Mouse (Mus musculus) MEL (cell line): ENCODE data around the gene Ugt1a6b.

Experiments
- CHD2 ChIP-seq: IDR thresholded peaks from 2 replicates; pipeline ENCODE4 v1.6.1; 2011; ENCODE audit warnings: low read length, improper control_type of control experiment
- CTCF ChIP-seq, 3 experiments: IDR thresholded peaks in 2 of 3; conservative IDR thresholded peaks in 1 of 3; 2 replicates each; pipeline ENCODE4 v1.5.1; 2011 to 2012; ENCODE audit warnings: low read length in 3 of 3, low read depth in 2 of 3, mild to moderate bottlenecking in 2 of 3, improper control_type of control experiment in 1 of 3, inconsistent platforms in 1 of 3, mixed read lengths in 1 of 3, moderate library complexity in 1 of 3; ENCODE audit not compliant: control insufficient read depth in 1 of 3, insufficient read depth in 1 of 3, poor library complexity in 1 of 3, severe bottlenecking in 1 of 3
- EP300 ChIP-seq, 2 experiments: IDR thresholded peaks; 2 replicates each; pipeline ENCODE4 v1.6.1; 2011; ENCODE audit warnings: improper control_type of control experiment in 2 of 2, low read length in 2 of 2, low read depth in 1 of 2, mild to moderate bottlenecking in 1 of 2
- GABPA ChIP-seq: IDR thresholded peaks from 2 replicates; pipeline ENCODE4 v1.6.1; 2012; ENCODE audit warnings: low read depth, mild to moderate bottlenecking, inconsistent platforms, low read length, improper control_type of control experiment, moderate library complexity
- MXI1 ChIP-seq: IDR thresholded peaks from 2 replicates; pipeline ENCODE4 v1.6.1; 2011; ENCODE audit warnings: mild to moderate bottlenecking, low read depth, low read length, improper control_type of control experiment
- MYC ChIP-seq: IDR thresholded peaks from 2 replicates; pipeline ENCODE4 v1.6.1; 2011; ENCODE audit warnings: low read depth, mild to moderate bottlenecking, low read length, improper control_type of control experiment, moderate library complexity
- NELFE ChIP-seq: IDR thresholded peaks from 2 replicates; pipeline ENCODE4 v1.6.1; 2011; ENCODE audit warnings: low read depth, low read length, improper control_type of control experiment
- POLR2A ChIP-seq, 2 experiments: IDR thresholded peaks; 2 replicates each; pipeline ENCODE4 v1.6.1; 2011 to 2012; ENCODE audit warnings: low read length in 2 of 2, mild to moderate bottlenecking in 2 of 2, control low read depth in 1 of 2, improper control_type of control experiment in 1 of 2, low read depth in 1 of 2, moderate library complexity in 1 of 2; ENCODE audit not compliant: control insufficient read depth in 1 of 2, insufficient read depth in 1 of 2, poor library complexity in 1 of 2
- POLR2AphosphoS5 ChIP-seq: IDR thresholded peaks from 2 replicates; pipeline ENCODE4 v1.6.1; 2012; ENCODE audit warnings: low read depth, borderline replicate concordance, mild to moderate bottlenecking, inconsistent platforms, low read length, moderate library complexity, mixed read lengths
- RAD21 ChIP-seq: IDR thresholded peaks from 2 replicates; pipeline ENCODE4 v1.6.1; 2011; ENCODE audit warnings: mild to moderate bottlenecking, low read depth, low read length, improper control_type of control experiment

- TF ChIP-seq EP300 (IDR thresholded peaks at IDR 0.05; ENCODE audit: low read depth in 1 of 2, low read length in 2 of 2) (no peak), RAD21 (no peak), NELFE (no peak), POLR2A (IDR thresholded peaks at IDR 0.05; ENCODE audit: control insufficient read depth in 1 of 2, insufficient read depth in 1 of 2, low read depth in 1 of 2, low read length in 2 of 2, poor library complexity in 1 of 2) (no peak), GABPA (no peak), MXI1 (no peak), CTCF (IDR thresholded peaks at IDR 0.05 in 2 of 3, conservative IDR thresholded peaks at IDR 0.05 in 1 of 3; ENCODE audit: control insufficient read depth in 1 of 3, insufficient read depth in 1 of 3, low read depth in 2 of 3, low read length in 3 of 3, poor library complexity in 1 of 3, severe bottlenecking in 1 of 3) (no peak), CHD2 (no peak), POLR2AphosphoS5 (no peak), MYC (no peak)
These were observed 97.4 kb downstream of the Ugt1a6b start, which contains the start of gene Ugt1a2 for GRCm38 (mm10) chr1:88200456-88200855.
